Mouse (Mus musculus) left cerebral cortex, adult 2 months (tissue): Measurements from ENCODE around the gene Caml. TPM values are rescaled to one million over a fixed set of nuclear protein-coding genes. Genes with fewer than 3 reads are reported as not detected.
"Not testable (repeated sequence)": the region's sequence is repeated elsewhere in the genome, so short reads cannot be mapped to it uniquely, and the experiment has no call there.

Experiments used
- DNase-seq, 2 experiments: peaks; one replicate each; pipeline ENCODE4 v3.0.0; 2021 to 2022; ENCODE audit warnings: low spot score in 2 of 2, mixed read lengths in 1 of 2; ENCODE audit errors: extremely low spot score in 1 of 2
- H3K27ac ChIP-seq: fragments of 200-600 bp; 2 replicates; pipeline ENCODE4 v1.8.1; 2022
- H3K4me3 ChIP-seq: fragments of 200-600 bp; 2 replicates; pipeline ENCODE4 v1.8.1; 2022
- CTCF ChIP-seq: fragments of 200-600 bp; IDR thresholded peaks from 2 replicates; pipeline ENCODE4 v1.8.1; 2022; ENCODE audit warnings: antibody characterized with exemption, mild to moderate bottlenecking, moderate library complexity
- intact Hi-C: fragments of 180-260 bp; cut with DNase I; formaldehyde crosslinking; loops from one replicate; pipeline ENCODE4 v1.15.1; 2025
- long read RNA-seq, 2 experiments: library from polyadenylated mRNA; stranded (forward); transcript quantifications; one replicate each; pipeline ENCODE4 v2.0.0; 2021; ENCODE audit warnings: borderline mapping rate in 2 of 2
- total RNA-seq, 2 experiments: library from RNA; stranded (reverse); gene quantifications; 2 replicates each; pipeline ENCODE4 v1.2.3; 2021

Caml gene
- 10 to 100 TPM; 42.6 to 45.3 TPM for total RNA-seq
- long read RNA-seq, experiment 1, transcript Caml-201 (4 exons, 1,382 nt), result major isoform, 17 of 22 reads
- long read RNA-seq, experiment 1, partial matches to known transcripts, result 1 of 22 reads
- long read RNA-seq, experiment 1, other reads (novel, unspliced or antisense), result 1 of 22 reads
- long read RNA-seq, experiment 2, transcript Caml-201 (4 exons, 1,382 nt), result major isoform, 13 of 17 reads
- long read RNA-seq, experiment 2, partial matches to known transcripts, result 1 of 17 reads
- long read RNA-seq, experiment 2, other reads (novel, unspliced or antisense), result 0 of 17 reads

- peak within 1 kb of the TSS; percentile 80 for H3K4me3 ChIP-seq
Observed at GRCm38 (mm10) chr13:55622649-55623541, at the start of gene Caml. Caml (plus strand) TSS chr13:55623005.

DNA sequence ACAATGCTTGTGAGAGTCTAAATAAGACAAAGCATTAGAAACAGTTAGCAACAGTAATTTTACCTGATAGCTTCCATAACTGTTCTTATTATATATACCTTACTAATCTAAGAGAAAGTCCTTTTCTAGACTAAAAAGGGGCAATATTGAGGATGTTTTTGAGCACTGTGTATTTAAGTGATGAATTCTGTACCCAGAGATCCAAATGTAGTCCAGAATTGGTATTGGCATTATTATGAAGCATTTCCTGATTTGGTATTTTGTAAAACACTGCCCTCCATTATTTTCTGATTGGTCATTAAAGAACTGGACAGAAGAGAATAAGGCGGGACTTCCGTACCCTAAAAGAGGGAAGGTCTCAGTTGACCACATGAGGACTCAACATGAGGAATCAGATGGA, 49.4 kb upstream of the Caml start, which contains the start of gene Tmed9:
Tmed9 (plus strand) TSS at position 301 of the 400 bp plus-strand sequence.
- no peak for TF ChIP-seq CTCF
- DNase-seq, result no peak
- intact Hi-C loops, result no loop called here
- Histone ChIP-seq H3K27ac (no peak within 1 kb of the TSS), H3K4me3 (no peak within 1 kb of the TSS)

More at GRCm38 (mm10) chr13:55622649-55623541, at the start of gene Caml:
- TF ChIP-seq CTCF, result no peak
- DNase-seq, result peak; percentile 84 to 85
- H3K27ac ChIP-seq, result peak within 1 kb of the TSS; percentile 100
- intact Hi-C loops, result loop anchor here (5.0 kb wide), 1 partner anchor 104 kb away; the partner anchor contains the start of gene Pcbd2

- TF ChIP-seq CTCF, result no peak
- intact Hi-C loops, result no loop called here
- H3K27ac ChIP-seq, result no peak overlapping the region
- H3K4me3 ChIP-seq, result no peak overlapping the region
- DNase-seq, result no peak
Observed at GRCm38 (mm10) chr13:55574321-55574720, 48.5 kb upstream of the Caml start.

- Histone ChIP-seq H3K4me3 (no peak overlapping the region), H3K27ac (no peak overlapping the region)
- no peak for TF ChIP-seq CTCF
- DNase-seq, result no peak
- intact Hi-C loops, result no loop called here
Observed at GRCm38 (mm10) chr13:55575932-55576331, 46.9 kb upstream of the Caml start.

GRCm38 (mm10) chr13:55576872-55577271, 45.9 kb upstream of the Caml start:
- H3K4me3 ChIP-seq, H3K27ac ChIP-seq, intact Hi-C loops, DNase-seq: not testable (repeated sequence)

GRCm38 (mm10) chr13:55578086-55578485, 44.7 kb upstream of the Caml start:
- DNase-seq, result no peak
- intact Hi-C loops, result no loop called here
- TF ChIP-seq CTCF, result no peak
- Histone ChIP-seq H3K27ac (no peak overlapping the region), H3K4me3 (no peak overlapping the region)

DNA sequence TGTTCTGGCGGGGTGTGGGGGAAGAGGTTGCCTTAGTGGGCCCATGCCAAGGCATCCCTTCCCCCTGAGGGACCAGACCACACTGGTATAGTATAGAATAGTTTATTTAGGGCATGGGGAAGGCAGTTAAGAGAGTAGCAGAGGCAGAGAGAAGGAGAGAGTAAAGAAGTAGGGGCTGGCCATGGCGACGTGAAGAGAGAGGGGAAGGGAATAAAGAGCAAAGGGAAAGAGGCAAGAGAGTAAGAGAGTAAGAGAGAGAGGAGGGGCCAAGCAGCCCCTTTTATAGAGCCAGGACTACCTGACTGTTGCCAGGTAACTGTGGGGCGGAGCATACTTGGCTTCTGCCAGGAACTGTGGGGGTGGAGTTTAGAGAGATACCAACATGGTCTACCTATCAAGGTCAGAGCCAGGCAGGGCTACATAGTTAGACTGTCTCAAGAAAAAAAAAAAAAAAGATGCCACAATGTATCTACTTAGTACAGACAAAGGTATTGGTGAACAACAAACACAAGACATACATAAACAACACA, 30.8 kb upstream of the Caml start:
- no peak overlapping the region for H3K27ac ChIP-seq
- no peak for DNase-seq
- no peak for TF ChIP-seq CTCF
- intact Hi-C loops, result loop anchor here (2.0 kb wide), 1 partner anchor 21 kb away; the partner anchor contains the start of gene Fam193b
- no peak overlapping the region for H3K4me3 ChIP-seq

DNA sequence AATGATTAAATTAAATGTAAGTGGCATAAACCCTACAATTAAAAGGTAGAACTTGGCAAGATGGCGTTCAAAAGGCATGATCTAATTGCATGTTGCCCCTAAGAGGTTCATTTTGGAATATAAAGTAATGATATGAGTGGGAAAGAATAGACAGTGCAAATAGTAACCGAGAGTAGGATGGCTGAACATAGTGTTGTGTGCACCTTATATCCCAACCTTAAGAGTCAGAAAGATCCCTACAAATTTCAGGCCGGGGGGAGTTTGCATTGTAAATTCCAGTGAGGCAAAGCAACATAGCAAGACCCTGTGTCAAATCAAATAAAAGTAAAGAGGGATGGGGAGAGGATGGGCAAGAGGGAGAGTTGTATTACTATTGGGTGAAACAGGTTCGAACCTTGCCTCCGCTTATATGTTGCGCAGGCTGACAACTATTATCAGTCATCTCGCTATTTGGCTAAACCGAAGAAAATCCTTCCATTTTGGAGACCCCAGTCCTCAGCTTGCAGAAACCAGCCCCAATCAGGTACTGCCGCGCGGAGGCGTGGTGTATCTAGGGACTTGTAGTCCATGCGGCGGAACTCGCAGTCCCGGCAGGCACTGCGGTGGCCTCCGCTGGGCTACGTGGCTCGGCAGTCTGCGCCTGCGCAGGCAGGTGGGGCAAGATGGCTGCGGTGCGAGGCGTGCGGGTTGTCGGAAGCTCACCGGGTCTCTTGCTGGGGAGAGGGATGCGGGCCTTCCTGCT, 30.1 kb upstream of the Caml start:
- intact Hi-C loops, result loop anchor here (2.0 kb wide), 1 partner anchor 22 kb away; the partner anchor contains the start of gene Fam193b

GRCm38 (mm10) chr13:55593254-55593747, 29.5 kb upstream of the Caml start:
- TF ChIP-seq CTCF, result no peak
- Histone ChIP-seq H3K27ac (peak overlapping the region; percentile 91), H3K4me3 (peak overlapping the region; percentile 77)
- no peak for DNase-seq
- intact Hi-C loops, result loop anchor here (2.0 kb wide), 1 partner anchor 22 kb away; the partner anchor contains the start of gene Fam193b

More for the DNA sequence above, 30.1 kb upstream of the Caml start:
- peak overlapping the region; percentile 91 for H3K27ac ChIP-seq
- no peak; the same call in 1 of the 2 replicates for TF ChIP-seq CTCF
- DNase-seq, result peak; percentile 97 to 98
- peak overlapping the region; percentile 77 for H3K4me3 ChIP-seq

GRCm38 (mm10) chr13:55595375-55595774, 27.4 kb upstream of the Caml start:
- Histone ChIP-seq H3K4me3 (peak overlapping the region; percentile 30; the same call in 1 of the 2 replicates), H3K27ac (peak overlapping the region; percentile 57)
- TF ChIP-seq CTCF, result no peak
- intact Hi-C loops, result no loop called here
- peak; percentile 45 to 66 for DNase-seq

DNA sequence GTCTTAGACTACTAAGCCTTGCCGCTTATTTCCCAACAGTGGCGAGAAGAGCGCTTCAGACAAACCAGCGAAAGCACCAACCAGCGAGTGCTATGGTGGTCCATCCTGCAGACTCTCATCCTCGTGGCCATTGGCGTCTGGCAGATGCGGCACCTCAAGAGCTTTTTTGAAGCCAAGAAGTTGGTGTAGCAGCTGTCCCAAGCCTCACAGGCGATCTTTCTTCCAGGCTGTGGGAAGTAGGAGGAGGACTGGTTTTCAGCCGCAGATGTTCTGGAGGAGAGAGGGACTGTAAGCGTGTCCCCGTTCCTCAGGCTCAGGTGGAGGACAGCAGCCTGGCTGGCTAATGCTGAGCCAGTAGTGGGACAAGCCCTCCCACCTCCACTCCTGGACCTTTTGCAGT, 26.0 kb upstream of the Caml start:
- H3K4me3 ChIP-seq, result no peak overlapping the region
- DNase-seq, result peak in 1 of 2 experiments; percentile 26
- intact Hi-C loops, result no loop called here
- peak overlapping the region; percentile 2 for H3K27ac ChIP-seq
- no peak for TF ChIP-seq CTCF
